Mouse (Mus musculus): ENCODE results near the gene Megf11. TPM values are rescaled to one million over a fixed set of nuclear protein-coding genes. Genes with fewer than 3 reads are reported as not detected.

Megf11 gene
- polyA plus RNA-seq, 1 experiment, result 0.09 TPM

- Histone ChIP-seq H3K4me3 (ENCODE audit: insufficient read depth, low read length) (no peak overlapping the region), H3K27ac (ENCODE audit: insufficient read depth, low read length) (no peak overlapping the region), H3K4me1 (ENCODE audit: control insufficient read depth, insufficient read depth, low read length) (no peaks in the 10 kb centered on the region)
- TF ChIP-seq CTCF (IDR thresholded peaks at IDR 0.05; ENCODE audit: borderline replicate concordance, insufficient read depth, low read length) (no peak), POLR2A (IDR thresholded peaks at IDR 0.05; ENCODE audit: low read depth, low read length) (no peak)
These were observed 4.3 kb downstream of the Megf11 start for GRCm38 (mm10) chr9:64389576-64390292.

- TF ChIP-seq CTCF (IDR thresholded peaks at IDR 0.05; ENCODE audit: borderline replicate concordance, insufficient read depth, low read length) (peak; percentile 45; the same call in 1 of the 2 replicates), POLR2A (IDR thresholded peaks at IDR 0.05; ENCODE audit: low read depth, low read length) (no peak)
- Histone ChIP-seq H3K27ac (ENCODE audit: insufficient read depth, low read length) (no peak overlapping the region), H3K4me1 (ENCODE audit: control insufficient read depth, insufficient read depth, low read length) (no peaks in the 10 kb centered on the region), H3K4me3 (ENCODE audit: insufficient read depth, low read length) (no peak overlapping the region)
These were observed 8.6 kb downstream of the Megf11 start for GRCm38 (mm10) chr9:64393914-64394596.

- Histone ChIP-seq H3K27ac (ENCODE audit: insufficient read depth, low read length) (no peak overlapping the region), H3K4me1 (ENCODE audit: control insufficient read depth, insufficient read depth, low read length) (no peaks in the 10 kb centered on the region), H3K4me3 (ENCODE audit: insufficient read depth, low read length) (no peak overlapping the region)
- TF ChIP-seq CTCF (IDR thresholded peaks at IDR 0.05; ENCODE audit: borderline replicate concordance, insufficient read depth, low read length), result no peak
- no peak for TF ChIP-seq POLR2A (IDR thresholded peaks at IDR 0.05; ENCODE audit: low read depth, low read length)
These were observed 10.0 kb downstream of the Megf11 start for GRCm38 (mm10) chr9:64395238-64395920.

- H3K4me3 ChIP-seq (ENCODE audit: insufficient read depth, low read length), result no peak overlapping the region
- H3K27ac ChIP-seq (ENCODE audit: insufficient read depth, low read length), result no peak overlapping the region
- TF ChIP-seq CTCF (IDR thresholded peaks at IDR 0.05; ENCODE audit: borderline replicate concordance, insufficient read depth, low read length), result peak; percentile 47; the same call in 1 of the 2 replicates
- TF ChIP-seq POLR2A (IDR thresholded peaks at IDR 0.05; ENCODE audit: low read depth, low read length), result no peak
- no peaks in the 10 kb centered on the region for H3K4me1 ChIP-seq (ENCODE audit: control insufficient read depth, insufficient read depth, low read length)
These were observed 11.7 kb downstream of the Megf11 start for GRCm38 (mm10) chr9:64397108-64397507.

GRCm38 (mm10) chr9:64399121-64399520, 13.7 kb downstream of the Megf11 start:
- no peak overlapping the region for H3K27ac ChIP-seq (ENCODE audit: insufficient read depth, low read length)
- no peak overlapping the region for H3K4me3 ChIP-seq (ENCODE audit: insufficient read depth, low read length)
- no peaks in the 10 kb centered on the region for H3K4me1 ChIP-seq (ENCODE audit: control insufficient read depth, insufficient read depth, low read length)
- TF ChIP-seq CTCF (IDR thresholded peaks at IDR 0.05; ENCODE audit: borderline replicate concordance, insufficient read depth, low read length), result no peak
- TF ChIP-seq POLR2A (IDR thresholded peaks at IDR 0.05; ENCODE audit: low read depth, low read length), result no peak

- no peak overlapping the region for H3K27ac ChIP-seq (ENCODE audit: insufficient read depth, low read length)
- H3K4me1 ChIP-seq (ENCODE audit: control insufficient read depth, insufficient read depth, low read length), result no peaks in the 10 kb centered on the region
- H3K4me3 ChIP-seq (ENCODE audit: insufficient read depth, low read length), result no peak overlapping the region
- TF ChIP-seq POLR2A (IDR thresholded peaks at IDR 0.05; ENCODE audit: low read depth, low read length) (no peak), CTCF (IDR thresholded peaks at IDR 0.05; ENCODE audit: borderline replicate concordance, insufficient read depth, low read length) (no peak)
These were observed 16.7 kb downstream of the Megf11 start for GRCm38 (mm10) chr9:64402141-64402540.

GRCm38 (mm10) chr9:64406841-64407240, 21.4 kb downstream of the Megf11 start:
- H3K4me3 ChIP-seq (ENCODE audit: insufficient read depth, low read length), result no peak overlapping the region
- TF ChIP-seq POLR2A (IDR thresholded peaks at IDR 0.05; ENCODE audit: low read depth, low read length), result no peak
- TF ChIP-seq CTCF (IDR thresholded peaks at IDR 0.05; ENCODE audit: borderline replicate concordance, insufficient read depth, low read length), result no peak
- H3K4me1 ChIP-seq (ENCODE audit: control insufficient read depth, insufficient read depth, low read length), result no peaks in the 10 kb centered on the region
- H3K27ac ChIP-seq (ENCODE audit: insufficient read depth, low read length), result no peak overlapping the region

- H3K4me1 ChIP-seq (ENCODE audit: control insufficient read depth, insufficient read depth, low read length), result no peaks in the 10 kb centered on the region
- no peak for TF ChIP-seq POLR2A (IDR thresholded peaks at IDR 0.05; ENCODE audit: low read depth, low read length)
- TF ChIP-seq CTCF (IDR thresholded peaks at IDR 0.05; ENCODE audit: borderline replicate concordance, insufficient read depth, low read length), result no peak
- H3K27ac ChIP-seq (ENCODE audit: insufficient read depth, low read length), result no peak overlapping the region
- no peak overlapping the region for H3K4me3 ChIP-seq (ENCODE audit: insufficient read depth, low read length)
These were observed 22.1 kb downstream of the Megf11 start for GRCm38 (mm10) chr9:64407390-64407970.

- H3K27ac ChIP-seq (ENCODE audit: insufficient read depth, low read length), result no peak overlapping the region
- no peak overlapping the region for H3K4me3 ChIP-seq (ENCODE audit: insufficient read depth, low read length)
- TF ChIP-seq CTCF (IDR thresholded peaks at IDR 0.05; ENCODE audit: borderline replicate concordance, insufficient read depth, low read length) (no peak), POLR2A (IDR thresholded peaks at IDR 0.05; ENCODE audit: low read depth, low read length) (no peak)
- no peaks in the 10 kb centered on the region for H3K4me1 ChIP-seq (ENCODE audit: control insufficient read depth, insufficient read depth, low read length)
These were observed 23.4 kb downstream of the Megf11 start for GRCm38 (mm10) chr9:64408821-64409220.
